Mouse (Mus musculus) cerebellum, adult 11-12 months (tissue): ENCODE results near the gene Lgals9.
"Not testable (repeated sequence)": the region's sequence is repeated elsewhere in the genome, so short reads cannot be mapped to it uniquely, and the experiment has no call there.

Experiments used
- DNase-seq: peaks from one replicate; pipeline ENCODE4 v3.0.0; 2022

The Lgals9 gene

DNA sequence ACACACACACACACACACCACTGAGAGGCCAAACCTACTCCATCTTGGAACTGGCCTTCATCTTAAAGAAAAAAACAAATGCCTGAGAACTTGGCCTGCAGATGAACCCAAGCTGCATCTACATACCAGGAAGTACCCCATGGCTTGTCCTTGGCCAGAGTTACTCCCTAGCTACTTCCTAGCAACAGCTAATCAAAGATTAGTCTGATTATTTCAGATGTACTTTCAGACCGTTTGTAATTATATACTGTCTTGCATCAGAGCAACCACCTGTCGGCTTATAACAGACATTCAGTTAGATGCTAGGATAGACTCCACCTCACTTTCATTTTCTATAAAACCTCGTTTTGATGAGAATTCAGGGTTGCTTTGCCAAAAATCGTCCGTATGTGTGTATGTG lies 21.7 kb upstream of the Lgals9 start:
- no peak for DNase-seq

DNA sequence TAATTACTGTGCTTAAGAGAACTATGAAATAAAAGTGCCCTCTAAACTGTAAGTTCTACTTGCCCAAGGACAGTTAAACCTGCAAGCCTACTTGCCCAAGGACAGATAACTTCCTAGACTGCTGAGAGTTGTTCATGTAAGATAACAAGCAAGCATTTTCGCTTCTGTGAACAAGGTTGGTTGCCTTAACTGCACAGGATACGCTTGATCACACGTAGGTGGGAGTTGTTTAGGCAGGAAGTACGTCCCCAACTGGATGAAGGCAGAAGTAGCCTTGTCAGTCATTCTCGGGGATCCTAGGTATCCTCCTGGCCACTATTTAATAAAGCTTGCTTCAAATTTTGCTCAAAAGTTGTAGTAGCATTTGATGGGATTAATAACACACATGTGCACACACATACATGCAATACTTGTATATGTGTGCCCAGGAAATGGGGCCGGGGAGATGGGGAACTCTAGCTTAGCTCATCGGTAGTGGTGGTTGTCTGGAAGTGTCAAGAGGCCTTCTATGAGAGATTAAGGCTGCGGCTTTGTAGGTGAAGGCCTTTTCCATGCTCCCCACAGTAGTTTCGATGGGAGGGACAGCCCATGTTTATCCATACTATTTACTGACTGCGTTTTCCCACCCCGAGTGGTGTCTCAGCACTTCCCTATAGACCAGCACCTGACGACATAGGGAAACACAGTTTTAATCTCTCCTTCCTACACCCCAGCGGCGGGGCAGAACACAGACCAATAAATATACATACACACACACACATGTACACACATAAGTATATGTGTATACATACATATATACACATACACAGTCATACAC lies 21.0 kb upstream of the Lgals9 start:
- DNase-seq = no peak

DNA sequence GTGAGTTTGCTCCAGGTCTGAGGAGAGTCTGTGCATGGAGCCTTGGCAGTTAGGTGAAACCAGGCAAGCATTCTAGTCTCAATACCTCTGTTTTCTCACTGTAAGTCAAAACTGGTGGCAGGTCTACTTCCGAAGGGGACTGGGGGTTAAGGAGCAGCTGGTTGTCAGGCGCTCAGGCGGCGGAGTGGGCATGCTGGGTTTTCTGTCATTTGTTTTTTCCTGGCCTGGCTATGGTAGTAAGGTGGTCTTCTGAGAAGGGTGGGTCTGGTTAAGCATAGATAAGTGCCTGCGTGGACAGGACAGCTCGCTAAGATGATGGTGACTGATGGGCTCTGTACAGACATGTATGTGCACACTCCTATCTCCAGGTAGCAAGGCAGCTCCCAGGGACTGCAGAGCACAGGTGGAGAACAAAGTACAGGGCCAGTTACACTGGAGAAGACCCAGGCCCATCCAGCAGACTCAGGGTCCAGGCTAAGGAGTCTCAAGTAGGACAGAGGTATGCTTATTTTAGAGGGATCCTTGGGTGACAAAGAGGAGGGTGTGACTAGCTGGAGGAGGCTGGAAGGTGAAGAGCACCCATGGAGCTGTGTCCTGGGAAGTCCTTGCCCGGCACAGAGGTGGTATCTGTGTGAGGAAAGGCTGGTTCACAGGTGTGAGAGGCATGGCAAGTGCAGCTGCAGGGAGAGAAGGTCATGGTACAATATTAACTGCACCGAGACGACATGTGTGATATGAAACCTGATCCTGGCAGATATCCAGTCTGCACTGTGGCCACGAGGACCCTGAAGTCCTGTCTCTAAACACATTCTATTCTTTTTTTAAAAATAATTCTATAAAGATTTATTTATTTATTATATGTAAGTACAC lies 19.3 kb upstream of the Lgals9 start:
- no peak for DNase-seq

DNA sequence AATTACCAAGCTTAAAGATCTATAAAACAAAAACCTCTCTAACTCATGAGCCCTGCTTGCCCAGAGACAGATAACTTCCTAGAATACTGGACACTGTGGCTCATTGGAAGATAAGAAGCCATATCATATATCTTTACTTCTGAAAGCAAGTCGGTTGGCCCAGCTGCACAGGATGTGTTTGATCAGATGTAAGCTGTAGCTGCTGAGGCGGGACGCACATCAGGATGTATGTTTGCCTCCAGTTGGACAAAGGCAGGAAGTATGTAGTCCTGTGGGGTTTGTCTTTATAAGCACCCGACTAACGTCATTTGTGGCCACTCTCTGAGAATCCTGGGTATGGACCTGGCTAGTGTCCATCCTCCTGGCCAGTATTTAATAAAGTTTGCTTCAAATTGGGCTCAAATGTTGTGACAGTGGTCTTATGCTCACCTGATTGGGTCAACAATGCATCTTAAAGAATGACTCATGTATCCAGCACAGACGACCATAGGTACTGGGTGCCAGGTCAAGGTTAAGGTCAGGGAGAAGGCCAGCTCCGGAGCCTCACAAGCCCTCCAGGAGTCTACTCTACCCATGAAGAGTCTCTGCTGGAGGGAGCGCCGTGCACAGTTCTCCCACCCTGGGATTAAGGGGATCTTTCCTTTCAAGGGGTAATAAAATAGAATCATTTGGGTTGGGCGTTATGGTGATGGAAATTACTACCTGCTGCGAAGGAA lies 18.5 kb upstream of the Lgals9 start:
- DNase-seq = no peak

DNA sequence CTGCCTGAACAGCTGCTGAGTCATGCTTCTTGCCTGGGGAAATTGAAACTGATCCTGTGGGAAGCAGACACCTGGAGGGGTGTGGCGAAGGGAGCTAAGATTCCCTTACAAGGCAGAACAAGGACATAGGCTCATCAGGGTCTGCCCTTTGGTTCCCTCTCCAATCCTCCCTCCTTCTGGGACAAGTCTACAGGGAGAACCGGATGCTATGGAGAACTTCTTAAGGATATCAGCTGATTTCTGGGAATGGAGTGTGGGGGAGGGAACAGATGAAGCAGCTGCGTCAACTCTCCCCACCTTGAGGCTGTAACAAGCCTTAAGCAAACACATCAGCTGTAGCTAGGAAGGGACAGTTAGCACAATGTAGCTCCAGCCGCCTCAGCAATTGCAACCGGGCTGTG lies 17.8 kb upstream of the Lgals9 start:
- DNase-seq = no peak

DNA sequence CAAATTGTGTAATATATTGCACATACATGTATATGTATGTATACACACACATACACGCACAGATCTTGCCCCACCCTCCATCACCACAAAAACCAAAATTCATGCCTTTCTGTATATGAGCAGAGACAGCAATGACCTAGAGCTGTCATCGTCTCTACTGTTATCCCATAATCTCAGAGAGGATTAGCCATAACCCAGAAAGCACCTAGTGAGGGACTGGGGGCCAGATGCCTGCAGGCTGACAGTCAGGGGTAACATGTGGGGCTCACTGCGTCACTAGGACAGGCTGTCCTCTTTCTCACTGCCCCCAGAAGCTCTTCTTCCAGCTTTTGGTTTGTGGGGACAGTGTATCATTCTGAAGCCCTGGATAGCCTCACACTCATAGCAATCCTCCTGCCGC lies 17.1 kb upstream of the Lgals9 start:
- DNase-seq = no peak

DNA sequence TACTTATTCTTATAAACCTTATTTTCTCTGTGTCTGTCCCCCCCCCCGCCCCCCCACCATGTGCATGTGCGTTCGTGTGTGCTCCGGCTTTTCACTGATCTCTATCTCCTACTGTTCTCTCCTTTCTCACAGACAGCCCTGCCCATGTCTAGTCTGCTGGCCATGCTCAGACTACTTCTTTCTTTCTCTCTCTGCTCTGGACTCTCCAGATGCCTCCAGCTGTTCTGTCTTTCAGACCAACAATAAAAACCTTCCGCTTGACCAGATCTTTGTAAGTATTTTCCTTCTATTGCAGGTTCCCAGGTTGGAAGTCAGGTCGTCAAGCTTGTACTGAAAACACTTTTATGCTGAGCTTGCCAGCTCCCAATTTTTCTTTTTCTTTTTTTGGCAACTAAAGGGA lies 14.4 kb upstream of the Lgals9 start:
- no peak for DNase-seq

DNA sequence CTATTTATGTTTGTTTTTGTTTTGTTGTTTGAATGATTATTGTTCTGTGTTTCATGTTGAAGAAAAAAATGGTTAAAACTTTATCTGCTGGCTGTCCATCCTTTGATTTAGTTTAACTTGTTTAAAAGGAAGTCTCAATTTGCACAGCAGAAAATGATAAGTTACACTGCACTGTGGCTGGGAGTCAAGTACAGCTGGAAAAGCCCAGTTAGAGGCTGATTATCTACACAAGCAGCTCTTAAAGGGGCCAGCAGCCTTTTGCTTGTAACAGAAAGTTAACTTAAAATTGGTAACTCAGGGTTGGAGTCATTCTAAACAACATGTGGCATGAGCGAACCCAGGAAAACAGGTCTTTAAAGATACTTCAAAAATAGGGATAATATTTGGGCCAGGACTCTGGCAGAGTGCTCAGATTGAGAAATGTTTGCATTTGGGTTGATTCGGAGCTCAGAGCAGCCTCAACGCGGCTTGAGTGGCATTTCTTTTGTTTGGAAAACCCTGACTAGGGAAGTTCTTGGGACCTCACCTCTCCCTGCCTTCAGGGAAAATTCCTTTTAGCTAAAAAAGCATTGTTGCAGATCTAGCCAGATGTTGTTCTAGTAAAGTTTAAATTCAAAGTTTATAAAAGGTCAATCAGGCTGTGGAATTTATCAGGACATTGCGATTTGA lies 6.3 kb upstream of the Lgals9 start:
- not testable (repeated sequence) for DNase-seq

DNA sequence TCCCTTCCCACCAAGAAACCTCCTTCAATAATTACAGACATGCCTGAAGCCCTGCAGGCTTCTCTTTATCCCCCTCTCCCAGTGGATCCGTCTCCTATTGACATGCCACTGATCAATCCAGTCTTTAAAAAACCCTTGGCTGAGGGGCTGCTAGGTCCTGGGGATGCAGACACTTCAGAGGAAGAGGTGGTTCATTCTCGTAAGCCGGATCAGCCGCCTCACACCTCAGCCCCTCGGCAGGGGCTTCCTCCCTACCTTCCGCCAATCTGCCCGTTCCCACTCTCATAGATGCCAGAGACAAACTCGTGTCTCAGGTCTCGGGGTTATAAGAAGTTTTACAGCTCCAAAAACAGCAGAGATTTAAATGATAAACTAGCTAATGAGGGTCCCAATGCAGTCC lies 5.3 kb upstream of the Lgals9 start:
- no peak for DNase-seq

DNA sequence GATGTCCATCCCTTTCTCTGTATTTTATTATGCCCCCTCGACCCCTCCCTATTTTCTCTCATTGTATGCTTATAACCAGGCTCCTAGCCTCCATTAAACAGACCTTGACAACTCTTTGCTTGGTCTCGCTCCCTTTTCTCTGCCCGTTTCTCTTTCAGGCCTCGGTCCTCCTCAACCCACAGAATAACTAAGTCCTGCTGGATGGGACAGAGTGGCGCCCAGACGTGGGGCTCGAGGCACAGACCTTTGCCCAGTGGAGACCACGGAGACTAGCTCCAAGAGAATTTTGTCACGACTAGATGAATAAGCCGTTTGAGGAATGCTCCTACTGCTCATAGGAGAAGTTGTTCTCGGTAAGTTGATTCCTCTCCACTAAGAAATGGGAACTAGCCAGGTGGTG lies 4.5 kb upstream of the Lgals9 start:
- DNase-seq = not testable (repeated sequence)

DNA sequence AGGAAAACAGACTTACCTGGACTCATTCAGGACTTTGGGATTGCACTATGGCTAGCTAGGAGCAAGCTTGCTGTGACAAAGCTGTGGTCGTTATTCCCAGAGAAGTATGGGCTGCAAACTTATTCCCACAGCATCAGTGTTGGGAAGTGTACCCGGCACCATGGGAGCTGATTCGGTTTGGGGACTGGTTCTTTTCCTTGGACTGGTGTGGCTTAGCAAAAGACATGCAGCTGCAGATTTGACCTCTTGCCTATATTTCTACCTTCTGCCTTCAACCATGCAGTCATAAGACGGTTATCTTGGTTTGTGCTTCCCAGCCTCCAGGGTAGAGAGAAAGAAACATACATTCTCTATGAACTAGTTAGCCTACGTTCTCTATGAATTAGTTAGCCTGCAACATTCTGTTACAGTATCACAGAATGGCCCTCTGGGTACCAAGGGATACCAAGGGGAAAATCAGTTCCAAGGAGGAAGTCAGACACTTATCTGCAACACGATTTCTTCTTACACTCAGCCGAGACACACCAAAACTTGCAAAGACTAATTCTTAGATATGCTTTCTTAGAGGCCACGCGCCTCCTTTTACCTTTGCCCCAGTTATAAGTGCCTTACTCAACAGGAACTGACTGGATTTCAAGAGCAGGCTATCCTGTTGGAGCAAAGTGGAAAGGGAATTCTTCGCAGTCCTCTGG lies 1.7 kb upstream of the Lgals9 start:
- no peak for DNase-seq

DNA sequence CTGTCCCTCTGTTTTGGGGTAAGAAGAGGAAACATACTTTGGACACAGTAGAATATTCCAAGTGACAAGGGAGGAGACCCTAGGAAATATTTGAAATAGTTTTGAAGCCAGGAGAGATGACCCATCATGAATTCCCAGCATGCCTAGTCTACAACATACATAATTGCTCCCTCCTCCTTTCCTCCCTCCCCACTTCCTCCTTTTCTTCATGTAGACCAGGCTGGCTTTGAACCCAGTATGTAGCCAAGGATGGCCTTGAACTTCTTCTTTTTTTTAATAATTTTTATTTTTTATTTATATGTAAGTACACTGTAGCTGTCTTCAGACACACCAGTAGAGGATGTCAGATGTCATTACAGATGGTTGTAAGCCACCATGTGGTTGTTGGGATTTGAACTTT lies 759 bp upstream of the Lgals9 start:
- no peak for DNase-seq

DNA sequence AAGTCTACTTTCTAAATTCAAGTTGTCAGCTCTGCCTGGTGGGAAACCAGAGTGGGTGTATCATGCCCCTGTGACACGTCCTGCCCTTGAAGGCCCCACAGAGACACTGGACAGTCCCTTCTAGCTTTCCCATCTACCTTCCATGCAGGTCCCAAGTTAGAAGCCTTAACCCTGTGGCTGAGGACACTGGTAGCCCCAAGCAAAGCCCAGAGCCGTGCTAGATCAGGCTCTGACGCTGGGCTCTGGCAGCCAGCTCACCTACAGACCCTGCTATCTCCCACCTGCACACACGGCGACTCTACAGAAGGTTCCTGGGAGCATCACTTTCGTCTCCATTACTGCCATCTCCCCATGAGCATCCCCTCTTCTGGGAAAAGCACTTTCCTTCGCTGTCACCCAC lies 1.2 kb downstream of the Lgals9 start:
- no peak for DNase-seq

DNA sequence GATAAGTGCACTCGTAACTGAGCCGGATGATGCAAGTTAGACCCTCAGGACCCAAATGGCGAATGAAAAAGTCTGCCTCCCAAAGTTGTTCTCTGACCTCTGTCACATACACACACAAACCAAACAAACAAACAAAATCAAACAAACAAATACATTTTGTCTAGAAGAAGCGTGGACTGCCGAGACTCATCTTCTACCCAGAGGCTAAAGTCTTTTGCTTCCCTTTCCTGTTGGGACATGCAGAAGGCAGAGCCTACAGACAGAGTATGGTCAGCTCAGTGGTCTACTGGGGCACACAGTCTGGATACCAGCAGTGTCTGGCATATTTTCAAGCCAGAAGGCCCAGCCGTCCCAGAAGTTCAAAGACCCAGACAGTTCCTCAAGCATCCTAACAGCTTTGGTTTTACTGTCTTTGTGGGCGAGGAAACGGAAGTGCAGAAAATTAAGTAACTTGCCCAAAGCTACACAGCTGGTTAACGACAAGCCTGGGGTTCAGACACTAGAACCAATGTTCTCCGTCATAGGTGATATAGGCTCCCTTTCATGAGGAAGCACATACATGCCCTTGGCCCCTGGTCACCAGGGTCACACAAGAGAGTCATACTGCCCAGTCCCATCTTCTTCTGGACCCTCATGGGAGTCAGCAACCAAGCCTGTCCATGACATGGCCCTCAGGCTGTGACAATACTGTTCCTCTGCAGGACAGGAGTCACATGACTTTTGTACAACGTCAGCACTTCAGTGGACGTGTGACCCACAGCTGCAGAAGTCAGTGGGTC lies 2.0 kb downstream of the Lgals9 start:
- DNase-seq = no peak

DNA sequence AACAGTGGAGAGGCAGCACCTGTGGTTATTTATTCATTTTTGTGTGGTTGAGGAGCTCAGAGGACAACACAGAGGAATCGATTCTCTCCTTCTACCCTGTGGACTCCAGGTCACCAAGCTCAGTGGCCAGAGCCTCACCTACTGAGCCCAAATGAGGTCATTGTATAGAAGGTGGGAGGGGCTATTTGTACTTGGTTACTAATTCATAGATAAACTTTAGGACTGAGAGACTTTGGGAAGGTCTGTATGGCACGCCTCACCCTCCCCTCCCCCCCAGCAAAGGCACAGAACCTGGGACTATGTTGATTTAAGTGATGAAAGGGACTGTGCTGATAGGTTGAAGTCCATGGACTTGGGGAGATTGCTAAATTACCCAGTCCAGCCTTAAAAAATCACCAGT lies 2.7 kb downstream of the Lgals9 start:
- DNase-seq = no peak

DNA sequence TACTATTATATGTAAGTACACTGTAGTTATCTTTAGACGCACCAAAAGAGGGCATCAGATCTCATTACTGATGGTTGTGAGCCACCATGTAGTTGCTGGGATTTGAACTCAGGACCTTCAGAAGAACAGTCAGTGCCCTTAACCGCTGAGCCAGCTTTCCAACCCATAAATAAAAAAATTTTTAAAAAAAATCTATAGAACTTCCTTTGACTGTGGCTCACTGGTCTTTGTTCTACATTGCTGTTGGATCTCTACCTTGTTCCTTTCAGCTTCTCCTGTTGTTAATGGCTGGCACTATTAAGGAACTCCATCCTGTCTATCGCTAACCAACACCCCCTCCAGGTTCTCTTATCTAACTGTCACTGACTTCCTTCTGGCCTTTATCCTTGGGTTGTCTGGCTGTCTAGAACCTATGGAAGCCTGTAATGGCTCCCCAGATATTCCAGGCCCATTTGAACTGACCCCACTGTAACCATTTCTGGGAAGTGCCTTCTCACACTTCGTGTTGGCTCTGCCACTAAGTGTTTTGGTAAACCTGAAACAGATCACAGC lies 4.6 kb downstream of the Lgals9 start:
- no peak for DNase-seq

DNA sequence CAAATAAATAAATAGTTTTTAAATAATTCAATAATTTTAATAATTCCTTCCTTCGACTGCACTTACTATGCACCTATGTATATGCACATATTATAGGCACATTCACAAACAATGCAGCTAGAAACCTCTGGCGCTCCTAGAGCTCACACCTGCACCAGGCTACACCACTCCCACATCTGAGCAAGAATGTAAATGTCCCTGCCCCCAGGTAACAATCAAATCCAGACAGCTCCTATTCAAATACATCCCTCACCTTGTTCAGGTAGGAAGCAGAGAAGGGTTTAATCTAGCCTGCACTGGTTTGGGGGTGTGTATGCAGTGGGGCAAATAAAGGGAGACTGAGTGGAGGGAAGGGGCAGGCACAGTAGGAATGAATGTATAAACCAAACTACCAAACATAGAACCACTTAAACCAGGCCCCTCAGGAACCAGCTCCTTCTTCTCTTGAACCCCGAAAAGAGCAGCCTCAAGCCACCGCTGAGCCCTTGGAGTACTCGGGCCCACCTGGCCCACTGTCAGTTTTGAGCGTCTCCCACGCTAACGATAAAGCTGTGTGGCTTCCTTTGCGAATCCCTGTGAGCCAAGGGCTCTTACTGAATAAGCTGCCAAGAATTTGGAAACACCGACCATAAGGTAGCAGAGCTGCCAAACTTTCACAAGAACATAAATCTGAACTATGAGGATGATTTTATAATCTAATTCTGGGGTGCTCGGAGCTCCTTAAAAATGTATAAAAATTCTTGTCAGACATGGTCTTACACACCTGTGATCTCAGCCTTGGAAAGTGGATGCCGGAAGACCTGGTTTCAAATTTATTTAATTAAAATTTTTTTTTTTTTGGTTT lies 6.3 kb downstream of the Lgals9 start:
- no peak for DNase-seq

DNA sequence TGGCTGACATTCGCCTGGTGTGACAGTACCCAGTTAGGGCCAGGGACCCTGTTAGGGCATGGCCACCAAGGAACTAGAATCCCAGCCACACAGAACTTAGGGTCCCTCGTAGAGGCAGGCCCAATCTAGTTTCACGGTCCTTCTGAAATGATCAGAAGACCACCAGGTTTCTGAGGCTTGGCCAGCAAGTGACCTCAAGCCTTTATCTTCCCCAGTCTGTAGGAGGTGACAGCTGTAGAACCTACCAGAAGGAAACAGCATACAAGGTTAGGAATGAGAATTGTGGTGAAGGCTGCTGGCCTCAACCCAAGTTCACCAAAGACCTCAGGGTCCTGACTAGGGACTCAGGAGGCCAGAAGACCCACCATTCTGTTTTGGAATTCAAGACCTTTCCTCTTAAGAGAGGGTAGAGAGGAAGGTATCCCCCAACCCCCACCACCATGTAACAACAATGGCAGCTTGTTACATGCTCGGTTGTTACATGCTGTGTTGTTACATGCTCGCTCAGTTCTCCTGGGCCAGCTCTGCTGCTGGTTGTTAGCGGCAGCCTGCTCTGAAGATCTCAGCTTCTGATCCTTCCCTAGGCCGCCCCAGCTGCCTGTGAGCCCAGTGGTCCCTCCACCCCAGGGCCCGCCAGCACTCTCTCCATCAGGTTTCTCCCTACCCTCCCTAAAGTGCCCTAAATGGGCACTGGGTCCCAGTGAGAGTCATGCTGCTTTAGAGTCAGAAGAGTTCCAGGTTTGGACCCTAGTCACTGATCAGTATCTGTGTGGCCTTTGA lies 7.8 kb downstream of the Lgals9 start:
- no peak for DNase-seq

DNA sequence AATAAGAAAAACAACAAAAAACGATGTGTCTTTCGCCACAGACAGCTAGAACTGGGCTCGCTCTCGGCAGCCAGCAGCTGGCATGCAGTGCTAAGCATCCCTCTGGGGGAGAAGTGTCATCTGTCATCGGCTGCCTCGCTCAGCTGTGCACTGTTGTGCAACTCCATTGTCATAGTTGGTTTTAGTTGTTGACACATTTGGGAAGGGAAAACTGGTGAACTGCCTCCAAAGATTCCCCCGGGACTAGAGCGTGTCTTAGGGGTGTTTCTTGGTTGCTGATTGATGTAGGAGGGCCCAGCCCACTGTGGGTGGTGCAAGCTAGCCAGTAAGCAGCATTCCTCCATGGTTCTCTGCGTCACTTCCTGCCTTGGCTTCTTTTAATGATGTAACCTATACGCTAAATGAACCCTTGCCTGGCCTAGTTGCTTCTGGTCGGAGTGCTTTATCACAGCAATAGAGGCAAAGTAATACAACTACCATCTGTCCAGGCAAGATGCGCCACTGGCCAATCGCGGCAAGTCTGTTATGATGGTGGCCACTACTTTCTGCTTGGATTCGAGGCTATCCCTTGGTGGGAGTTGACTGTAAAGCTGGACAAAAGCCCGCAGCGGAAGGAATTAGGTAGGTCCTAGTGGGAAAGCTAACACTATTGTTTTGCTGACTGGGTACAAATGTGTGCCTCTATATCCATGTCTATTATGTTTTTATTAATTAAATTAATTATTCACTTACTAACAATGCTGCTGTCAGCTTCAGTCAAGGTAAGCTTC lies 11.2 kb downstream of the Lgals9 start:
- no peak for DNase-seq
